Mouse (Mus musculus): ENCODE results near the gene Vti1b. TPM values are rescaled to one million over a fixed set of nuclear protein-coding genes. Genes with fewer than 3 reads are reported as not detected.

Gene Vti1b
- polyA plus RNA-seq (2012; rRNA removed; ENCODE audit: low replicate concordance): 33.8 and 46.6 TPM in 2 replicates

GRCm38 (mm10) chr12:79172019-79172941 lies at the start of gene Vti1b:
Vti1b (minus strand) TSS chr12:79172667.

GRCm38 (mm10) chr12:79208703-79209464 lies 36.4 kb upstream of the Vti1b start, which contains the start of gene Rdh12:
Rdh12 (plus strand) TSS chr12:79208914.

GRCm38 (mm10) chr12:79192193-79192592 lies 19.7 kb upstream of the Vti1b start, which contains the start of gene Rdh11:
Rdh11 (minus strand) TSS chr12:79192293.

DNA sequence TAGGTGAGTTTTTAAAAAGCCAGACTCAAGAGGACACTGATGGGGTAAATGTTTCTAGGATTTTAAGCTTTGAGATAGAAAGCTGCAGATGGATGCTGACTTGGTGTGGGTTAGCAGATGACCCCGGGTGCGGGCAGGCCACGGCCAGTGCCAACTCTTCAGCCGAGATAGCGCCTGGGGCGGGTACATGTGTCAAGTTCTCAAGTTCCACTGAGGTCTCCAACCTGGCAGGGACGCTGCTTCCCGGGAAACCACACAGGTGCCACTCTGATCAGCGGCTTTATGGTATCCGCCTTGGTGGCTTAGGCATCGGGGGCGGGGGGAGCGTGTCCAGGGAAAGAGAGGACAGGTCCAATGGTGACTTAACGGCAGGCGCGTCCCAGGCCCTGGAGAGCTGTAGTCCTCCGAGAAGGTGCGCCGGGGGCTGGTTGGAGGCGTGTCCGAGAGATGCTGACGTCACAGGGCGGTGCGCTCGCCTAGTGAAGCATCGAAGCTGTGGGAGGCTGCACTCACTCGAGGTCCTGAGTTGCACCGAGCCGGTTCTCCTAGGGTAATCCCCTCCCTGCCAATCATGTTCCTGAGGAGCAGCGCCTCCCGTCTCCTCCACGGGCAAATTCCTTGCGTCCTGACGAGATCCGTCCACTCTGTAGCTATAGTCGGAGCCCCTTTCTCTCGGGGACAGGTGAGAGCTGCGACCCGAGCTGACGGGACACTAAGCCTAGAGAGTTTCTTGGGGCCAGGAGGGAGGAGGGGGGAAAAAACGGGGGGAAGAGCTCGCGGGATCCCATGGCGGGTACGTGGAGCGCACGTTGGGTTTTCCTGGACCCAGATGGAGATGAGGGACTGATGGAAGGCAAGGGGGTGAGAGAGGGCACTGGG lies 41.9 kb downstream of the Vti1b start, which contains the start of gene Arg2:
Gene Arg2, plus strand, starts transcription at position 479 of the 879 bp plus-strand sequence.

Other genes starting within 250 kb of the Vti1b start
- 8.3 and 9.2 TPM in 2 replicates for gene Tmem229b, start 165.0 kb downstream of the Vti1b start, polyA plus RNA-seq (2012; rRNA removed; ENCODE audit: low replicate concordance)
- 12.2 and 13.3 TPM in 2 replicates for gene Plekhh1, start 143.5 kb downstream of the Vti1b start, polyA plus RNA-seq (2012; rRNA removed; ENCODE audit: low replicate concordance)
- 7.2 and 11.0 TPM in 2 replicates for gene Pigh, start 83.0 kb downstream of the Vti1b start, polyA plus RNA-seq (2012; rRNA removed; ENCODE audit: low replicate concordance)
- gene Arg2, start 41.9 kb downstream of the Vti1b start, polyA plus RNA-seq (2012; rRNA removed; ENCODE audit: low replicate concordance): 136 and 163 TPM in 2 replicates
- 6.6 and 7.2 TPM in 2 replicates for gene Rdh11, start 19.6 kb upstream of the Vti1b start, polyA plus RNA-seq (2012; rRNA removed; ENCODE audit: low replicate concordance)
- gene Rdh12, start 36.2 kb upstream of the Vti1b start, polyA plus RNA-seq (2012; rRNA removed; ENCODE audit: low replicate concordance): 0.41 and 0.44 TPM in 2 replicates
- 7.0 and 7.3 TPM in 2 replicates for gene Zfyve26, start 123.6 kb upstream of the Vti1b start, polyA plus RNA-seq (2012; rRNA removed; ENCODE audit: low replicate concordance)
- 0.32 TPM in 1 of 2 replicates, not detected in the other for gene Rad51b, start 124.6 kb upstream of the Vti1b start, polyA plus RNA-seq (2012; rRNA removed; ENCODE audit: low replicate concordance)